Mouse (Mus musculus): Measurements from ENCODE around the gene Gm10721. TPM values are rescaled to one million over a fixed set of nuclear protein-coding genes. Genes with fewer than 3 reads are reported as not detected.
"Not testable (repeated sequence)": the region's sequence is repeated elsewhere in the genome, so short reads cannot be mapped to it uniquely, and the experiment has no call there.

Gene Gm10721
- polyA plus RNA-seq, 1 experiment from 2014 or later: 0.29 TPM

DNA sequence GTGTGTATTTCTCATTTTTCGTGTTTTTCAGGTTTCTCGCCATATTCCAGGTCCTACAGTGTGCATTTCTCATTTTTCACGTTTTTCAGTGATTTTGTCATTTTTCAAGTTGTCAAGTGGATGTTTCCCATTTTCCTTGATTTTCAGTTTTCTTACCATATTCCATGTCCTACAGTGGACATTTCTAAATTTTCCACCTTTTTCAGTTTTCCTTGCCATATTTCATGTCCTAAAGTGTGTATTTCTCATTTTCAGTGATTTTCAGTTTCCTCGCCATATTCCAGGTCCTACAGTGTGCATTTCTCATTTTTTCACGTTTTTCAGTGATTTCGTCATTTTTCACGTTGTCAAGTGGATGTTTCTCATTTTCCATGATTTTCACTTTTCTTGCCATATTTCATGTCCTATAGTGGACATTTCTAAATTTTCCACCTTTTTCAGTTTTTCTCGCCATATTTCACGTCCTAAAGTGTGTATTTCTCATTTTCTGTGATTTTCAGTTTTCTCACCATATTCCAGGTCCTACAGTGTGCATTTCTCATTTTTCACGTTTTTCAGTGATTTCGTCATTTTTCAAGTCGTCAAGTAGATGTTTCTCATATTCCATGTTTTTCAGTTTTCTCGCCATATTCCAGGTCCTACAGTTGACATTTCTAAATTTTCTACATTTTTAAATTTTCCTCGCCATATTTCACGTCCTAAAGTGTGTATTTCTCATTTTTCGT, 16.5 kb downstream of the Gm10721 start:
- not testable (repeated sequence) for H3K4me3 ChIP-seq (replicated peaks); H3K4me1 ChIP-seq; H3K27me3 ChIP-seq; H3K27ac ChIP-seq; ATAC-seq (replicated peaks; ENCODE audit: low FRiP score); H3K9me3 ChIP-seq (replicated peaks); H3K9ac ChIP-seq; H3K36me3 ChIP-seq; H3K4me2 ChIP-seq
- WGBS: 65% methylated on average over 13 of the region's 16 CpGs

DNA sequence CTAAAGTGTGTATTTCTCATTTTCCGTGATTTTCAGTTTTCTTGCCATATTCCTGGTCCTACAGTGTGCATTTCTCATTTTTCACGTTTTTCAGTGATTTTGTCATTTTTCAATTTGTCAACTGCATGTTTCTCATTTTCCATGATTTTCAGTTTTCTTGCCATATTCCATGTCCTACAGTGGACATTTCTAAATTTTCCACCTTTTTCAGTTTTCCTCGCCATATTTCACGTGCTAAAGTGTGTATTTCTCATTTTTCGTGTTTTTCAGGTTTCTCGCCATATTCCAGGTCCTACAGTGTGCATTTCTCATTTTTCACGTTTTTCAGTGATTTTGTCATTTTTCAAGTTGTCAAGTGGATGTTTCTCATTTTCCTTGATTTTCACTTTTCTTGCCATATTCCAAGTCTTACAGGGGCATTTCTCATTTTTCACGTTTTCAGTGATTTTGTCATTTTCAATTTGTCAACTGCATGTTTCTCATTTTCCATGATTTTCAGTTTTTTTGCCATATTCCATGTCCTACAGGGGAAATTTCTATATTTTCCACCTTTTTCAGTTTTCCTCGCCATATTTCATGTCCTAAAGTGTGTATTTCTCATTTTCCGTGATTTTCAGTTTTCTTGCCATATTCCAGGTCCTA, 17.9 kb downstream of the Gm10721 start:
- H3K4me2 ChIP-seq; H3K27ac ChIP-seq; H3K9me3 ChIP-seq (replicated peaks); ATAC-seq (replicated peaks; ENCODE audit: low FRiP score); H3K4me1 ChIP-seq; H3K4me3 ChIP-seq (replicated peaks); H3K9ac ChIP-seq; H3K36me3 ChIP-seq; H3K27me3 ChIP-seq: not testable (repeated sequence)
- 77% methylated on average over 4 of the region's 10 CpGs for WGBS

DNA sequence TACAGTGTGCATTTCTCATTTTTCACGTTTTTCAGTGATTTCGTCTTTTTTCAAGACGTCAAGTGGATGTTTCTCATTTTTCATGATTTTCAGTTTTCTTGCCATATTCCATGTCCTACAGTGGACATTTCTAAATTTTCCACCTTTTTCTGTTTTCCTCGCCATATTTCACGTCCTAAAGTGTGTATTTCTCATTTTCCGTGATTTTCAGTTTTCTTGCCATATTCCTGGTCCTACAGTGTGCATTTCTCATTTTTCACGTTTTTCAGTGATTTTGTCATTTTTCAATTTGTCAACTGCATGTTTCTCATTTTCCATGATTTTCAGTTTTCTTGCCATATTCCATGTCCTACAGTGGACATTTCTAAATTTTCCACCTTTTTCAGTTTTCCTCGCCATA, 21.4 kb downstream of the Gm10721 start, which contains the start of gene Gm17535:
TSS of gene Gm17535 (plus strand) at position 301 of the 400 bp plus-strand sequence.
- not testable (repeated sequence) for H3K9ac ChIP-seq; H3K27me3 ChIP-seq; H3K36me3 ChIP-seq; H3K9me3 ChIP-seq (replicated peaks); H3K4me1 ChIP-seq; H3K4me3 ChIP-seq (replicated peaks); H3K27ac ChIP-seq; H3K4me2 ChIP-seq; ATAC-seq (replicated peaks; ENCODE audit: low FRiP score)
- 57% methylated on average over 2 of the region's 8 CpGs for WGBS

DNA sequence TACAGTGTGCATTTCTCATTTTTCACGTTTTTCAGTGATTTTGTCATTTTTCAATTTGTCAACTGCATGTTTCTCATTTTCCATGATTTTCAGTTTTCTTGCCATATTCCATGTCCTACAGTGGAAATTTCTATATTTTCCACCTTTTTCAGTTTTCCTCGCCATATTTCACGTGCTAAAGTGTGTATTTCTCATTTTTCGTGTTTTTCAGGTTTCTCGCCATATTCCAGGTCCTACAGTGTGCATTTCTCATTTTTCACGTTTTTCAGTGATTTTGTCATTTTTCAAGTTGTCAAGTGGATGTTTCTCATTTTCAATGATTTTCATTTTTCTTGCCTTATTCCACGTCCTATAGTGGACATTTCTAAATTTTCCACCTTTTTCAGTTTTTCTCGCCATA, 23.6 kb downstream of the Gm10721 start, which contains the start of gene Gm10715:
TSS of gene Gm10715 (plus strand) at position 301 of the 400 bp plus-strand sequence.
- not testable (repeated sequence) for H3K27me3 ChIP-seq; H3K27ac ChIP-seq; ATAC-seq (replicated peaks; ENCODE audit: low FRiP score); H3K4me1 ChIP-seq; H3K36me3 ChIP-seq; H3K4me2 ChIP-seq; H3K9ac ChIP-seq; H3K9me3 ChIP-seq (replicated peaks); H3K4me3 ChIP-seq (replicated peaks)
- WGBS: 75% methylated on average over 8 of the region's 8 CpGs

DNA sequence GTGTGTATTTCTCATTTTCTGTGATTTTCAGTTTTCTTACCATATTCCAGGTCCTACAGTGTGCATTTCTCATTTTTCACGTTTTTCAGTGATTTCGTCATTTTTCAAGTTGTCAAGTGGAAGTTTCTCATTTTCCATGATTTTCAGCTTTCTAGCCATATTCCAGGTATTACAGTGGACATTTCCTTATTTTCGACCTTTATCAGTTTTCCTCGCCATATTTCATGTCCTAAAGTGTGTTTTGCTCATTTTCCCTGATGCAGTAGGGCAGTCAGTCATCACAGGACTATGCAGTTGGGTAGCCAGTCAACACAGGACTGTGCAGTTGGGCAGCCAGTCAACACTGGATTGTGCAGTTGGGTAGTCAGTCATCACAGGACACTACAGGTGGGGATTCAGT, 25.2 kb downstream of the Gm10721 start:
- H3K36me3 ChIP-seq; H3K4me2 ChIP-seq; H3K27ac ChIP-seq; H3K4me1 ChIP-seq; H3K9me3 ChIP-seq (replicated peaks); H3K27me3 ChIP-seq; ATAC-seq (replicated peaks; ENCODE audit: low FRiP score); H3K9ac ChIP-seq; H3K4me3 ChIP-seq (replicated peaks): not testable (repeated sequence)
- 62% methylated on average over 4 of the region's 4 CpGs for WGBS

Small RNA genes within 50 kb of the gene (microRNA-seq; reads per million reads assigned to microRNA genes)
- not detected for gene Mir101c

Other genes with a start within 250 kb of the Gm10721 start
- not detected in 2 replicates for gene Gm10722, start 12.2 kb upstream of the Gm10721 start, polyA plus RNA-seq (2015; fragmentation: Nextera tagmentation; extraction: Ambion mirVana)
- gene Gm11168, start 9.8 kb upstream of the Gm10721 start, polyA plus RNA-seq (2015; fragmentation: Nextera tagmentation; extraction: Ambion mirVana): not detected in 2 replicates
- gene Gm10720, start 2.5 kb downstream of the Gm10721 start, polyA plus RNA-seq (2015; fragmentation: Nextera tagmentation; extraction: Ambion mirVana): not detected in 2 replicates
- not detected in 2 replicates for gene Gm10719, start 4.3 kb downstream of the Gm10721 start, polyA plus RNA-seq (2015; fragmentation: Nextera tagmentation; extraction: Ambion mirVana)
- gene Gm10718, start 10.4 kb downstream of the Gm10721 start, polyA plus RNA-seq (2015; fragmentation: Nextera tagmentation; extraction: Ambion mirVana): 0.55 TPM in 1 of 2 replicates, not detected in the other
- gene Gm10717, start 12.3 kb downstream of the Gm10721 start, polyA plus RNA-seq (2015; fragmentation: Nextera tagmentation; extraction: Ambion mirVana): 0.58 TPM in 1 of 2 replicates, not detected in the other
- not detected in 2 replicates for gene Gm17535, start 21.5 kb downstream of the Gm10721 start, polyA plus RNA-seq (2015; fragmentation: Nextera tagmentation; extraction: Ambion mirVana)
- not detected in 2 replicates for gene Gm10715, start 23.7 kb downstream of the Gm10721 start, polyA plus RNA-seq (2015; fragmentation: Nextera tagmentation; extraction: Ambion mirVana)

All from kidney, embryonic 15.5 days (tissue).